Mouse (Mus musculus) heart, embryonic 15.5 days (tissue): ENCODE measurements around the gene Htr2a. TPM values are rescaled to one million over a fixed set of nuclear protein-coding genes. Genes with fewer than 3 reads are reported as not detected.

Source experiments
- polyA plus RNA-seq: library from polyadenylated mRNA; unstranded; fragments of >200 nt; fragmentation: Nextera tagmentation; extraction: Ambion mirVana; gene quantifications from 2 replicates; pipeline ENCODE4 v1.2.1, GENCODE M21; 2015

Gene Htr2a
- polyA plus RNA-seq, 1 experiment from 2014 or later = 0.77 TPM

Other genes starting within 250 kb of the Htr2a start
- gene Esd, start 91.5 kb downstream of the Htr2a start, polyA plus RNA-seq = 214 and 254 TPM in 2 replicates